Mouse (Mus musculus): ENCODE results near the gene Btn1a1. TPM values are rescaled to one million over a fixed set of nuclear protein-coding genes. Genes with fewer than 3 reads are reported as not detected.

The Btn1a1 gene
- polyA plus RNA-seq, 1 experiment from 2014 or later, result 0.17 TPM

DNA sequence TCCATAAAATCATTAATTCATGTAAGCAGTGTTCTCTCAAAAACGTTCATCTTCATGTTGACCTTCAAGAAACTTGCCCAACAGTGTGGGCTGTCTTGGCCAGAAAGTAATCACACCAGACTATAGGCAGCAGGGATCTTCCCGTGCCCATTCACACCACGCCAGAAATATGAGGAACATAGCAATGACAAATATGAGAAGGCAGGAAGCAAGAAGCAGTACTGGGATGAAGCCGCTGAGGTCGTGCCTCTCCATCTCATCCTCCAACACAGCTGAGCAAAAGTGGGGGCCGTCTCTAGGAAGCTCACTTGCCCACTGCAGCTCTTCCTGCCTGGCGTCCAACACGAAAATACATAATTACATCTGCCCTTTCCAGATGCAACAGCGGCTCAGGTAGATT, 55.1 kb downstream of the Btn1a1 start:
- WGBS, result 70% methylated on average over 9 of the region's 9 CpGs
- H3K27me3 ChIP-seq (ENCODE audit: control insufficient read depth, insufficient read depth, low read length), result peaks cover 4% of the 10 kb centered on the region

More for the DNA sequence above, 55.1 kb downstream of the Btn1a1 start:
- Histone ChIP-seq H3K4me2 (ENCODE audit: low read depth, low read length) (no peak overlapping the region), H3K9ac (replicated peaks; ENCODE audit: low read depth, low read length) (no peak overlapping the region), H3K4me1 (ENCODE audit: control insufficient read depth, insufficient read depth, low read length) (0 out of 2 replicates have a peak, but pooled peaks cover 4% of the 10 kb centered on the region), H3K36me3 (ENCODE audit: control insufficient read depth, insufficient read depth, low read length) (no peaks in the 10 kb centered on the region), H3K9me3 (ENCODE audit: control insufficient read depth, low read length) (no peaks in the 10 kb centered on the region), H3K27ac (ENCODE audit: low read depth, low read length) (no peak overlapping the region), H3K4me3 (ENCODE audit: low read depth, low read length) (no peak overlapping the region)
- ATAC-seq (ENCODE audit: low read depth), result no peak

Other genes starting within 250 kb of the Btn1a1 start
- not detected in 2 replicates for gene Vmn1r222, start 230.0 kb downstream of the Btn1a1 start, polyA plus RNA-seq (2014; fragmentation: Nextera tagmentation; extraction: Ambion mirVana)
- gene Vmn1r223, start 218.8 kb downstream of the Btn1a1 start, polyA plus RNA-seq (2014; fragmentation: Nextera tagmentation; extraction: Ambion mirVana), result not detected in 2 replicates
- gene Zfp322a, start 96.7 kb downstream of the Btn1a1 start, polyA plus RNA-seq (2014; fragmentation: Nextera tagmentation; extraction: Ambion mirVana), result 51.9 and 59.8 TPM in 2 replicates
- 8.8 and 9.5 TPM in 2 replicates for gene Abt1, start 42.0 kb downstream of the Btn1a1 start, polyA plus RNA-seq (2014; fragmentation: Nextera tagmentation; extraction: Ambion mirVana)
- gene Btn2a2, start 23.0 kb upstream of the Btn1a1 start, polyA plus RNA-seq (2014; fragmentation: Nextera tagmentation; extraction: Ambion mirVana), result not detected in 2 replicates
- gene Hist1h4h, start 65.1 kb upstream of the Btn1a1 start, polyA plus RNA-seq (2014; fragmentation: Nextera tagmentation; extraction: Ambion mirVana), result 1.7 and 2.1 TPM in 2 replicates
- not detected in 2 replicates for gene Hist1h2af, start 68.0 kb upstream of the Btn1a1 start, polyA plus RNA-seq (2014; fragmentation: Nextera tagmentation; extraction: Ambion mirVana)
- 0.72 TPM in 1 of 2 replicates, not detected in the other for gene Hist1h3g, start 69.5 kb upstream of the Btn1a1 start, polyA plus RNA-seq (2014; fragmentation: Nextera tagmentation; extraction: Ambion mirVana)
- gene Hist1h2bh, start 77.5 kb upstream of the Btn1a1 start, polyA plus RNA-seq (2014; fragmentation: Nextera tagmentation; extraction: Ambion mirVana), result 0.33 TPM in 1 of 2 replicates, not detected in the other
- 0.52 TPM in 1 of 2 replicates, not detected in the other for gene Hist1h3f, start 78.2 kb upstream of the Btn1a1 start, polyA plus RNA-seq (2014; fragmentation: Nextera tagmentation; extraction: Ambion mirVana)
- gene Hist1h4f, start 85.7 kb upstream of the Btn1a1 start, polyA plus RNA-seq (2014; fragmentation: Nextera tagmentation; extraction: Ambion mirVana), result not detected in 2 replicates
- gene Hist1h1d, start 87.4 kb upstream of the Btn1a1 start, polyA plus RNA-seq (2014; fragmentation: Nextera tagmentation; extraction: Ambion mirVana), result 0.07 and 0.13 TPM in 2 replicates
- 1.9 and 2.4 TPM in 2 replicates for gene Hist1h3e, start 96.5 kb upstream of the Btn1a1 start, polyA plus RNA-seq (2014; fragmentation: Nextera tagmentation; extraction: Ambion mirVana)
- gene Hist1h2ae, start 105.3 kb upstream of the Btn1a1 start, polyA plus RNA-seq (2014; fragmentation: Nextera tagmentation; extraction: Ambion mirVana), result 11.7 and 12.9 TPM in 2 replicates
- gene Hist1h2bg, start 105.5 kb upstream of the Btn1a1 start, polyA plus RNA-seq (2014; fragmentation: Nextera tagmentation; extraction: Ambion mirVana), result 0.75 and 1.1 TPM in 2 replicates
- gene Hist1h2bf, start 108.3 kb upstream of the Btn1a1 start, polyA plus RNA-seq (2014; fragmentation: Nextera tagmentation; extraction: Ambion mirVana), result 0.94 TPM in 1 of 2 replicates, not detected in the other
- gene Hist1h2ad, start 108.5 kb upstream of the Btn1a1 start, polyA plus RNA-seq (2014; fragmentation: Nextera tagmentation; extraction: Ambion mirVana), result 1.1 TPM in 1 of 2 replicates, not detected in the other
- gene Hist1h3d, start 109.9 kb upstream of the Btn1a1 start, polyA plus RNA-seq (2014; fragmentation: Nextera tagmentation; extraction: Ambion mirVana), result 0.50 and 1.1 TPM in 2 replicates
- gene Hist1h4d, start 115.7 kb upstream of the Btn1a1 start, polyA plus RNA-seq (2014; fragmentation: Nextera tagmentation; extraction: Ambion mirVana), result 23.6 and 25.2 TPM in 2 replicates
- gene Hist1h2be, start 155.2 kb upstream of the Btn1a1 start, polyA plus RNA-seq (2014; fragmentation: Nextera tagmentation; extraction: Ambion mirVana), result 1.1 and 1.3 TPM in 2 replicates
- gene Hist1h1e, start 156.7 kb upstream of the Btn1a1 start, polyA plus RNA-seq (2014; fragmentation: Nextera tagmentation; extraction: Ambion mirVana), result 3.3 and 4.3 TPM in 2 replicates
- 0.17 and 0.41 TPM in 2 replicates for gene Hist1h2ac, start 218.0 kb upstream of the Btn1a1 start, polyA plus RNA-seq (2014; fragmentation: Nextera tagmentation; extraction: Ambion mirVana)
- 11.6 and 20.8 TPM in 2 replicates for gene Hist1h2bc, start 218.3 kb upstream of the Btn1a1 start, polyA plus RNA-seq (2014; fragmentation: Nextera tagmentation; extraction: Ambion mirVana)
- gene Hist1h1t, start 229.9 kb upstream of the Btn1a1 start, polyA plus RNA-seq (2014; fragmentation: Nextera tagmentation; extraction: Ambion mirVana), result not detected in 2 replicates
- 2.1 and 3.5 TPM in 2 replicates for gene Hist1h4c, start 232.6 kb upstream of the Btn1a1 start, polyA plus RNA-seq (2014; fragmentation: Nextera tagmentation; extraction: Ambion mirVana)
- gene Hfe, start 245.0 kb upstream of the Btn1a1 start, polyA plus RNA-seq (2014; fragmentation: Nextera tagmentation; extraction: Ambion mirVana), result 2.4 and 4.7 TPM in 2 replicates